8 mouse cellular contexts compared by ENCODE assay signal in the genomic region with DNA sequence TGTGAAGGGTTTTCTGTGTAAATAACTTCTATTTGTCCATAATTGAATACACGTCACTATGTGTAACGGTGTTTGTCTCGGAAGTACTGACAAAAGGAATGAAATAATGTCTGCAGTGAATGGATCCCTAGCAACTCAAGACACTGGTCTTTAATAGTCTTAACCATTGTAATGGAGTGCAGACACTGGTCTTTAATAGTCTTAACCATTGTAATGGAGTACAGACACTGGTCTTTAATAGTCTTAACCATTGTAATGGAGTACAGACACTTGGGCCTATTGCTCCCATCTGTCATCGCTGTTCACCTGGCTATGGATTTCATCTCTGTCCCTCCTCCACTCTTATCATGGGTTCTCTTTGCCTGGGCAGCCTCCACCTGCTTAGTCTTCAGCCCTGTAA. TPM values are rescaled to one million over a fixed set of nuclear protein-coding genes. Genes with fewer than 3 reads are reported as not detected.
DNase-seq lines count a peak whose midpoint lies in the region; ATAC-seq lines count a peak whose summit lies in the region.

No protein-coding gene starts in this region.

- H3K36me3 ChIP-seq in embryonic facial prominence, embryonic 14.5 days (ENCODE audit: control insufficient read depth, insufficient read depth, low read length): no peaks in the 10 kb centered on the region
- H3K36me3 ChIP-seq in limb, embryonic 12.5 days: no peaks in the 10 kb centered on the region

- ATAC-seq in embryonic facial prominence, embryonic 14.5 days (ENCODE audit: low read depth): peak; percentile 100
- peak; percentile 100 for ATAC-seq in limb, embryonic 12.5 days (ENCODE audit: insufficient number of reproducible peaks, insufficient read depth, low FRiP score, low TSS enrichment, low read depth)

- no peak overlapping the region for H3K9ac ChIP-seq in embryonic facial prominence, embryonic 14.5 days (ENCODE audit: low read depth, low read length)
- no peak overlapping the region for H3K9ac ChIP-seq in limb, embryonic 12.5 days (replicated peaks)

- H3K4me3 ChIP-seq in embryonic facial prominence, embryonic 14.5 days (ENCODE audit: low read depth, low read length): no peak overlapping the region
- no peak overlapping the region for H3K4me3 ChIP-seq in limb, embryonic 12.5 days (replicated peaks)

- 91% methylated on average over 4 of the region's 4 CpGs for WGBS in embryonic facial prominence, embryonic 14.5 days
- 87% methylated on average over 4 of the region's 4 CpGs for WGBS in limb, embryonic 12.5 days

- no peaks in the 10 kb centered on the region for H3K9me3 ChIP-seq in embryonic facial prominence, embryonic 14.5 days (ENCODE audit: control insufficient read depth, low read length)
- no peaks in the 10 kb centered on the region for H3K9me3 ChIP-seq in limb, embryonic 12.5 days

- DNase-seq in 416B (ENCODE audit: low read depth): peak; percentile 69
- DNase-seq in CD4-positive helper T cell, adult 2 months (ENCODE audit: low read depth, low spot score): peak; percentile 64
- peak; percentile 89 for DNase-seq in embryonic facial prominence, embryonic 14.5 days (ENCODE audit: low spot score)
- peak; percentile 94 for DNase-seq in retina, postnatal 1 day
- DNase-seq in cerebellum, adult 9-10 months: no peak
- DNase-seq in urinary bladder, postnatal 14 days (ENCODE audit: low spot score): no peak
- no peak for DNase-seq in left cerebral cortex, adult 8-10 months (ENCODE audit: low spot score in 2 of 2)

- H3K27me3 ChIP-seq in embryonic facial prominence, embryonic 14.5 days (replicated peaks; ENCODE audit: control insufficient read depth, insufficient read depth, low read length): no peaks in the 10 kb centered on the region
- no peaks in the 10 kb centered on the region for H3K27me3 ChIP-seq in limb, embryonic 12.5 days

- no peaks in the 10 kb centered on the region for H3K4me1 ChIP-seq in embryonic facial prominence, embryonic 14.5 days (ENCODE audit: control insufficient read depth, insufficient read depth, low read length)
- H3K4me1 ChIP-seq in limb, embryonic 12.5 days (replicated peaks): no peaks in the 10 kb centered on the region

- no peak overlapping the region for H3K4me2 ChIP-seq in embryonic facial prominence, embryonic 14.5 days (ENCODE audit: low read depth, low read length)
- H3K4me2 ChIP-seq in limb, embryonic 12.5 days: no peak overlapping the region

- no peak overlapping the region for H3K27ac ChIP-seq in embryonic facial prominence, embryonic 14.5 days (replicated peaks; ENCODE audit: low read depth, low read length)
- no peak overlapping the region for H3K27ac ChIP-seq in limb, embryonic 12.5 days

RNA-seq across cellular contexts. Expression of gene Frmd4a, which starts 53.2 kb away (rescaled TPM):
- polyA plus RNA-seq in embryonic facial prominence, embryonic 14.5 days (2014; fragmentation: Nextera tagmentation; extraction: Ambion mirVana): 27.2 and 33.0 TPM in 2 replicates
- 69.3 and 76.3 TPM in 2 replicates for polyA plus RNA-seq in limb, embryonic 12.5 days (2016; fragmentation: Nextera tagmentation; extraction: Ambion mirVana)
- total RNA-seq in left cerebral cortex, adult 8-10 months (2022): 10 to 100 TPM; 49.9 to 53.7 (median 53.6) TPM

Comparison
In these comparisons a context has a peak if more than half of its experiments do, and no peak if none do; other contexts are left out.
1. DNase-seq: peak in 416B (single experiment), CD4-positive helper T cell, adult 2 months (single experiment), embryonic facial prominence, embryonic 14.5 days (single experiment) and retina, postnatal 1 day (single experiment); none in cerebellum, adult 9-10 months (single experiment), urinary bladder, postnatal 14 days (single experiment) and left cerebral cortex, adult 8-10 months (0 of 2).